Mouse (Mus musculus): ENCODE measurements around the gene Vti1a. TPM values are rescaled to one million over a fixed set of nuclear protein-coding genes. Genes with fewer than 3 reads are reported as not detected.
A peak's percentile ranks its signal among the peaks of the same experiment; 100 is the strongest.

The Vti1a gene
- total RNA-seq (2012; rRNA removed) = 13.3 and 14.9 TPM in 2 replicates

GRCm38 (mm10) chr19:55316109-55316714 is at the start of gene Vti1a:
Gene Vti1a, plus strand, starts transcription at chr19:55316295.
- DNase-seq (ENCODE audit: low read depth, low spot score) = peak; percentile 86
- in situ Hi-C loops (cut with MboI; ENCODE audit: low sequenced_read_pairs in 2 of 2, unreplicated experiment in 2 of 2) = no loop called here
- Histone ChIP-seq H3K4me1 (ENCODE audit: control insufficient read depth in 2 of 2, insufficient read depth in 2 of 2, low read length in 2 of 2, poor library complexity in 1 of 2) (peaks cover 0 to 6% of the 10 kb centered on the region in 2 experiments; a peak in 2 of 4 replicates), H3K9me3 (ENCODE audit: control insufficient read depth, insufficient read depth, low read depth, low read length) (no peaks in the 10 kb centered on the region), H3K36me3 (ENCODE audit: control insufficient read depth, insufficient read depth, low read length, poor library complexity, severe bottlenecking) (peaks cover 6% of the 10 kb centered on the region), H3K4me3 (ENCODE audit: insufficient read depth in 1 of 2, low read depth in 1 of 2, low read length in 2 of 2, poor library complexity in 1 of 2, severe bottlenecking in 1 of 2) (peak within 1 kb of the TSS; percentile 78 to 92), H3K9ac (ENCODE audit: insufficient read depth, low read depth, low read length, poor library complexity, severe bottlenecking) (peak within 1 kb of the TSS; percentile 94), H3K27ac (ENCODE audit: insufficient read depth, low read depth, low read length, poor library complexity, severe bottlenecking) (no peak within 1 kb of the TSS)
- TF ChIP-seq CHD2 (IDR thresholded peaks at IDR 0.05; ENCODE audit: low read depth, low read length) (no peak), HCFC1 (IDR thresholded peaks at IDR 0.05; ENCODE audit: borderline replicate concordance, insufficient read depth, low read length) (peak; percentile 72; the same call in 1 of the 2 replicates)

- Histone ChIP-seq H3K9me3 (ENCODE audit: control insufficient read depth, insufficient read depth, low read depth, low read length) (no peaks in the 10 kb centered on the region), H3K4me1 (ENCODE audit: control insufficient read depth in 2 of 2, insufficient read depth in 2 of 2, low read length in 2 of 2, poor library complexity in 1 of 2) (peaks cover 0 to 18% of the 10 kb centered on the region in 2 experiments; a peak in 2 of 4 replicates), H3K36me3 (ENCODE audit: control insufficient read depth, insufficient read depth, low read length, poor library complexity, severe bottlenecking) (no peaks in the 10 kb centered on the region), H3K9ac (ENCODE audit: insufficient read depth, low read depth, low read length, poor library complexity, severe bottlenecking) (no peak overlapping the region), H3K4me3 (ENCODE audit: insufficient read depth in 1 of 2, low read depth in 1 of 2, low read length in 2 of 2, poor library complexity in 1 of 2, severe bottlenecking in 1 of 2) (no peak overlapping the region), H3K27ac (ENCODE audit: insufficient read depth, low read depth, low read length, poor library complexity, severe bottlenecking) (no peak overlapping the region)
- in situ Hi-C loops (cut with MboI; ENCODE audit: low sequenced_read_pairs in 2 of 2, unreplicated experiment in 2 of 2) = no loop called here
- no peak for DNase-seq (ENCODE audit: low read depth, low spot score)
- TF ChIP-seq ZC3H11A (IDR thresholded peaks at IDR 0.05; ENCODE audit: borderline replicate concordance, low read depth, low read length) (no peak), CHD2 (IDR thresholded peaks at IDR 0.05; ENCODE audit: low read depth, low read length) (no peak), HCFC1 (IDR thresholded peaks at IDR 0.05; ENCODE audit: borderline replicate concordance, insufficient read depth, low read length) (no peak)
These were observed 49.3 kb upstream of the Vti1a start for GRCm38 (mm10) chr19:55266786-55267185.

GRCm38 (mm10) chr19:55268150-55268549 is 47.9 kb upstream of the Vti1a start:
- in situ Hi-C loops (cut with MboI; ENCODE audit: low sequenced_read_pairs in 2 of 2, unreplicated experiment in 2 of 2) = no loop called here
- no peaks in the 10 kb centered on the region for H3K9me3 ChIP-seq (ENCODE audit: control insufficient read depth, insufficient read depth, low read depth, low read length)
- TF ChIP-seq HCFC1 (IDR thresholded peaks at IDR 0.05; ENCODE audit: borderline replicate concordance, insufficient read depth, low read length) (no peak), MAFK (IDR thresholded peaks at IDR 0.05; ENCODE audit: insufficient read depth, low read depth, low read length) (no peak), ZC3H11A (IDR thresholded peaks at IDR 0.05; ENCODE audit: borderline replicate concordance, low read depth, low read length) (no peak), CHD2 (IDR thresholded peaks at IDR 0.05; ENCODE audit: low read depth, low read length) (no peak), ZNF384 (IDR thresholded peaks at IDR 0.05; ENCODE audit: low read depth, low read length) (no peak)
- no peak overlapping the region for H3K27ac ChIP-seq (ENCODE audit: insufficient read depth, low read depth, low read length, poor library complexity, severe bottlenecking)
- peaks cover 0 to 24% of the 10 kb centered on the region in 2 experiments; a peak in 2 of 4 replicates for H3K4me1 ChIP-seq (ENCODE audit: control insufficient read depth in 2 of 2, insufficient read depth in 2 of 2, low read length in 2 of 2, poor library complexity in 1 of 2)
- no peak overlapping the region for H3K9ac ChIP-seq (ENCODE audit: insufficient read depth, low read depth, low read length, poor library complexity, severe bottlenecking)
- no peak for DNase-seq (ENCODE audit: low read depth, low spot score)
- no peak overlapping the region for H3K4me3 ChIP-seq (ENCODE audit: insufficient read depth in 1 of 2, low read depth in 1 of 2, low read length in 2 of 2, poor library complexity in 1 of 2, severe bottlenecking in 1 of 2)
- H3K36me3 ChIP-seq (ENCODE audit: control insufficient read depth, insufficient read depth, low read length, poor library complexity, severe bottlenecking) = no peaks in the 10 kb centered on the region

DNA sequence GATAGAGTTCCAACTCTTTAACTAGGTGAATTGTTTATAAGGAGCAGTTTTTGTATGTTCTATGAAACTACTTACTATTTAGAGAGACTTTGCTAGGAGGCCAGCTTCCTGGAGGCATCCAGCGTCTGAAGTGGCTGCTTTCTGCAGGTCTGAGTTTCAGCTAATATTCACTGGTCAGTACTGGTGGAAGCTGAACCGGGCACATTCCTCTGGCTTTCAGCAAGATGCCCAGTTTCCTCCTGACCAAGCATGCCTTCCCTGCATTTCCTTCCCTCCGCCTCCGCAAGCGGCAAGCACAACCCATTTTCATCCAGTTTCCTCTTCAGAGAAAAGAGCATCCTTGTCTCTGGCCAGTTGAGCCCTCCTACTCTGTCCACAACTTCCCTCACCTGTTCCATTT is 47.0 kb upstream of the Vti1a start:
- no peaks in the 10 kb centered on the region for H3K9me3 ChIP-seq (ENCODE audit: control insufficient read depth, insufficient read depth, low read depth, low read length)
- H3K9ac ChIP-seq (ENCODE audit: insufficient read depth, low read depth, low read length, poor library complexity, severe bottlenecking) = no peak overlapping the region
- in situ Hi-C loops (cut with MboI; ENCODE audit: low sequenced_read_pairs in 2 of 2, unreplicated experiment in 2 of 2) = no loop called here
- peaks cover 0 to 24% of the 10 kb centered on the region in 2 experiments; a peak in 2 of 4 replicates for H3K4me1 ChIP-seq (ENCODE audit: control insufficient read depth in 2 of 2, insufficient read depth in 2 of 2, low read length in 2 of 2, poor library complexity in 1 of 2)
- no peak for DNase-seq (ENCODE audit: low read depth, low spot score)
- H3K27ac ChIP-seq (ENCODE audit: insufficient read depth, low read depth, low read length, poor library complexity, severe bottlenecking) = no peak overlapping the region
- TF ChIP-seq CHD2 (IDR thresholded peaks at IDR 0.05; ENCODE audit: low read depth, low read length) (no peak), ZC3H11A (IDR thresholded peaks at IDR 0.05; ENCODE audit: borderline replicate concordance, low read depth, low read length) (no peak), MAFK (IDR thresholded peaks at IDR 0.05; ENCODE audit: insufficient read depth, low read depth, low read length) (no peak), HCFC1 (IDR thresholded peaks at IDR 0.05; ENCODE audit: borderline replicate concordance, insufficient read depth, low read length) (no peak), ZNF384 (IDR thresholded peaks at IDR 0.05; ENCODE audit: low read depth, low read length) (no peak)
- no peaks in the 10 kb centered on the region for H3K36me3 ChIP-seq (ENCODE audit: control insufficient read depth, insufficient read depth, low read length, poor library complexity, severe bottlenecking)
- H3K4me3 ChIP-seq (ENCODE audit: insufficient read depth in 1 of 2, low read depth in 1 of 2, low read length in 2 of 2, poor library complexity in 1 of 2, severe bottlenecking in 1 of 2) = no peak overlapping the region

DNA sequence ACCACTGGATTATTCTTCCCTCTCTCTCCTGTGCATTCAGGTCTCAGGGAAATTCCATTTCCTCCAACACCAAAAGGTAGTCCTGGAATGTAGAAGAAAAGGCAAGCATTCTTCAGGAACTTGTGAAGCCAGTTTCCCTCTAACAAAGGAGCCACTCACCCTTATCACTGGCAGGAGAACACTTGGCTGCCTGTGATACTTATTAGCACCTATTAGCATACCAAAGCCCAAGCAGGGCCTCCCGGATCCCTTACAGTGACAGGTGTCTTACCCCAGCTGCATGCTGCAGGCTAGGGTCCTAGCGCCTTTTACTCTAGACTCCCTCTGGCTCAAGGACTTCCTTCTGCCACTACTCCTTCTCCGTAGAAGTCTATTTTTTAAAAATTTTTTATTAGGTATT is 44.6 kb upstream of the Vti1a start:
- in situ Hi-C loops (cut with MboI; ENCODE audit: low sequenced_read_pairs in 2 of 2, unreplicated experiment in 2 of 2) = no loop called here
- peak overlapping the region; percentile 89 for H3K27ac ChIP-seq (ENCODE audit: insufficient read depth, low read depth, low read length, poor library complexity, severe bottlenecking)
- peak; percentile 61 for DNase-seq (ENCODE audit: low read depth, low spot score)

More for the DNA sequence above, 44.6 kb upstream of the Vti1a start:
- Histone ChIP-seq H3K9me3 (ENCODE audit: control insufficient read depth, insufficient read depth, low read depth, low read length) (no peaks in the 10 kb centered on the region), H3K4me1 (ENCODE audit: control insufficient read depth in 2 of 2, insufficient read depth in 2 of 2, low read length in 2 of 2, poor library complexity in 1 of 2) (peaks cover 0 to 24% of the 10 kb centered on the region in 2 experiments; a peak in 2 of 4 replicates), H3K36me3 (ENCODE audit: control insufficient read depth, insufficient read depth, low read length, poor library complexity, severe bottlenecking) (no peaks in the 10 kb centered on the region), H3K9ac (ENCODE audit: insufficient read depth, low read depth, low read length, poor library complexity, severe bottlenecking) (no peak overlapping the region), H3K4me3 (ENCODE audit: insufficient read depth in 1 of 2, low read depth in 1 of 2, low read length in 2 of 2, poor library complexity in 1 of 2, severe bottlenecking in 1 of 2) (no peak overlapping the region)
- TF ChIP-seq HCFC1 (IDR thresholded peaks at IDR 0.05; ENCODE audit: borderline replicate concordance, insufficient read depth, low read length) = no peak
- no peak for TF ChIP-seq MAFK (IDR thresholded peaks at IDR 0.05; ENCODE audit: insufficient read depth, low read depth, low read length)
- TF ChIP-seq CHD2 (IDR thresholded peaks at IDR 0.05; ENCODE audit: low read depth, low read length) = no peak
- no peak for TF ChIP-seq ZNF384 (IDR thresholded peaks at IDR 0.05; ENCODE audit: low read depth, low read length)
- no peak for TF ChIP-seq ZC3H11A (IDR thresholded peaks at IDR 0.05; ENCODE audit: borderline replicate concordance, low read depth, low read length)

Measured in ES-E14 (cell line).